Mouse (Mus musculus): ENCODE data around the gene Uqcr10. TPM values are rescaled to one million over a fixed set of nuclear protein-coding genes. Genes with fewer than 3 reads are reported as not detected.

Gene Uqcr10
- polyA plus RNA-seq, 1 experiment from 2014 or later: 783 TPM

DNA sequence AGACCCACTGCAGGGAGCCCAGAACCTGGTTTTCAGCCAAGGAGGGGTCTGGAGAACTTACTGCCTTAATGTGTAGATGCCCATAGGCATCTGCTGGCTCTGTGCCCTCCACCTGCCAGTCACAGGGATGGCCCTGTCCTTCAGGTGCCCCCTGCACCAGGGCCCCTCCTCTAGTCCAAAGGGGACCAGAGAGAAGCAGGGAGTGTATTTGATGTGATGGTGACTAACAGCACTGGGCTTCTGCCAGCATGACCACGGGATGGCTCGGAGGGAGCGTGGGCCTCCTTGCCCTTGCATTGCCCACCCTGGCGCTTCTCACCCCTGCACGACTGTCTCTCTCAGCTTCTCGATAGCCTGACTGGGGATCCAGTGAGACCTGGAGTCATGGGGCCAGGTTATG is 40.5 kb upstream of the Uqcr10 start:
- Histone ChIP-seq H3K27me3 (replicated peaks; ENCODE audit: insufficient read depth, low read length) (peaks cover 56% of the 10 kb centered on the region), H3K4me2 (replicated peaks; ENCODE audit: low read depth, low read length) (no peak overlapping the region), H3K9ac (replicated peaks; ENCODE audit: low read depth) (no peak overlapping the region), H3K9me3 (ENCODE audit: low read length) (no peaks in the 10 kb centered on the region), H3K27ac (ENCODE audit: low read length) (no peak overlapping the region), H3K36me3 (ENCODE audit: insufficient read depth, low read length) (no peaks in the 10 kb centered on the region), H3K4me3 (ENCODE audit: low read depth, low read length) (no peak overlapping the region), H3K4me1 (ENCODE audit: insufficient read depth, low read depth, low read length) (no peaks in the 10 kb centered on the region)
- TF ChIP-seq CTCF (IDR thresholded peaks at IDR 0.05) (no peak), EP300 (IDR thresholded peaks at IDR 0.05) (no peak)
- DNase-seq (ENCODE audit: low spot score) (no peak), ATAC-seq (no peak)
- WGBS: 52% methylated on average over 6 of the region's 6 CpGs

DNA sequence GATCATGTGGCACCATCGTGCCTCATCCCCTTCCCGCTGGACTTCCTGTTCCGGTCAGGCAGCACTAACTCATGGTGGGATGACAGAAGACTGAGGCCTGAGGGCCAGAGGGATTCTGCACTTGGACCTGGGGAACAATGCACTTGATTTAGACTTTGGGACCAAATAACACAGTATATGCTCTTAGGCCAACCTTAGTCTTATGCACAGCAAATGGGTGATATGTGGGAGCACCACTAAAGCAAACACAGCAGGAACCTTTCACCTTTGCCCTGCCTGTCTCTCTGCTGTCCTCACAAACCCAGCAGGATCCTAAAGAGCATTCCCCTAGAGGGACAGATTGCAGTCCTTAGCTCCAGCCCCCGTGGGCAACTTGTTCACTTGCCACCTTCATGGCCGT is 36.6 kb upstream of the Uqcr10 start:
- WGBS: 48% methylated on average over 5 of the region's 5 CpGs
- Histone ChIP-seq H3K27me3 (replicated peaks; ENCODE audit: insufficient read depth, low read length) (peaks cover 19% of the 10 kb centered on the region), H3K4me2 (replicated peaks; ENCODE audit: low read depth, low read length) (no peak overlapping the region)

DNA sequence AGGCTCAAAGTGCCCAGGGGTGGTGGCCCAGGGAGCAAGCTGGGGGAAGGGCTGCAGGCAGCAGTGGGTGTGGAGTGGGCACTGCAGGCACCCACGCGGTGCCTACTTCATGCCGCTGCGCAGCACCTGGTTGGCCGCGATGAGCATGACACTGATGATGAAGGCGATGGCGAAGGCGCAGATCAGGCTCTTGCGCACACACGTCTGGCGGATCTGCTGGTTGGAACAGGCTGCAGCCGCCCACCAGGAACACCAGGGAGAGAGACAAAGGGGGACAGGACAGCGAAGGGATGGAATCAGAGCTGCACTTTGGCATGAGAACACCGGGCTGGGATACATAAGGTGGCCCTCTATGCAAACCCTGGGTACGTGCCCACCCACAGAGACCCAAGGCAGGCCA is 34.6 kb upstream of the Uqcr10 start:
- Histone ChIP-seq H3K4me2 (replicated peaks; ENCODE audit: low read depth, low read length) (no peak overlapping the region), H3K9ac (replicated peaks; ENCODE audit: low read depth) (no peak overlapping the region), H3K27ac (ENCODE audit: low read length) (no peak overlapping the region), H3K4me3 (ENCODE audit: low read depth, low read length) (no peak overlapping the region), H3K4me1 (ENCODE audit: insufficient read depth, low read depth, low read length) (no peaks in the 10 kb centered on the region), H3K9me3 (ENCODE audit: low read length) (no peaks in the 10 kb centered on the region), H3K36me3 (ENCODE audit: insufficient read depth, low read length) (no peaks in the 10 kb centered on the region), H3K27me3 (replicated peaks; ENCODE audit: insufficient read depth, low read length) (no peaks in the 10 kb centered on the region)
- TF ChIP-seq EP300 (IDR thresholded peaks at IDR 0.05): no peak
- no peak for TF ChIP-seq CTCF (IDR thresholded peaks at IDR 0.05)
- DNase-seq (ENCODE audit: low spot score) (no peak), ATAC-seq (no peak)
- WGBS: 95% methylated on average over 16 of the region's 16 CpGs

More for the DNA sequence above, 36.6 kb upstream of the Uqcr10 start:
- no peak for DNase-seq (ENCODE audit: low spot score)
- no peaks in the 10 kb centered on the region for H3K36me3 ChIP-seq (ENCODE audit: insufficient read depth, low read length)
- H3K4me1 ChIP-seq (ENCODE audit: insufficient read depth, low read depth, low read length): no peaks in the 10 kb centered on the region
- H3K4me3 ChIP-seq (ENCODE audit: low read depth, low read length): no peak overlapping the region
- no peak overlapping the region for H3K9ac ChIP-seq (replicated peaks; ENCODE audit: low read depth)
- H3K9me3 ChIP-seq (ENCODE audit: low read length): no peaks in the 10 kb centered on the region
- no peak overlapping the region for H3K27ac ChIP-seq (ENCODE audit: low read length)
- no peak for ATAC-seq
- TF ChIP-seq CTCF (IDR thresholded peaks at IDR 0.05): no peak
- no peak for TF ChIP-seq EP300 (IDR thresholded peaks at IDR 0.05)

DNA sequence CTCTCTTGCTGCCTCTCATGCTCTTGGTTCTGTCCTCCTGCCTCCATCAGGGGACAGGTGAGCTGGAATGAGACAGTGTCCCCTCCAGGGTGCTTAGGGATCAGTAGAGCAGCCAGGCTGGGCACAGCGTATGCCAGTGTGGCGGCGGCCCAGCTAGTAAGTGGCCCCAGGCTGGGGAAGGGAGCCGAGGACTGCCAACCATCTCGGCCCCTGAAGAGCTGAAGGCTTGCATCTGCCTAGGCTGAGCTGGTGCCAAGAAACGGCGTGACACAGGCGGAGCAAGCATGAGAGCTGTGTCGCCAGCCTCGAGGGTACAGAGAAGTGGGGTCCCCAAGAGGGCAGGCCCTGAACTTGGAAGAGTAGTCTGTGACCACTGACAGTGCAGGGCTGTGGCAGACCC is 33.5 kb upstream of the Uqcr10 start:
- TF ChIP-seq CTCF (IDR thresholded peaks at IDR 0.05) (no peak), EP300 (IDR thresholded peaks at IDR 0.05) (no peak)
- Histone ChIP-seq H3K9me3 (ENCODE audit: low read length) (no peaks in the 10 kb centered on the region), H3K27me3 (replicated peaks; ENCODE audit: insufficient read depth, low read length) (no peaks in the 10 kb centered on the region), H3K9ac (replicated peaks; ENCODE audit: low read depth) (no peak overlapping the region), H3K4me1 (ENCODE audit: insufficient read depth, low read depth, low read length) (no peaks in the 10 kb centered on the region), H3K36me3 (ENCODE audit: insufficient read depth, low read length) (no peaks in the 10 kb centered on the region), H3K27ac (ENCODE audit: low read length) (no peak overlapping the region), H3K4me3 (ENCODE audit: low read depth, low read length) (no peak overlapping the region), H3K4me2 (replicated peaks; ENCODE audit: low read depth, low read length) (no peak overlapping the region)
- no peak for DNase-seq (ENCODE audit: low spot score)
- WGBS: 79% methylated on average over 10 of the region's 10 CpGs
- ATAC-seq: no peak

DNA sequence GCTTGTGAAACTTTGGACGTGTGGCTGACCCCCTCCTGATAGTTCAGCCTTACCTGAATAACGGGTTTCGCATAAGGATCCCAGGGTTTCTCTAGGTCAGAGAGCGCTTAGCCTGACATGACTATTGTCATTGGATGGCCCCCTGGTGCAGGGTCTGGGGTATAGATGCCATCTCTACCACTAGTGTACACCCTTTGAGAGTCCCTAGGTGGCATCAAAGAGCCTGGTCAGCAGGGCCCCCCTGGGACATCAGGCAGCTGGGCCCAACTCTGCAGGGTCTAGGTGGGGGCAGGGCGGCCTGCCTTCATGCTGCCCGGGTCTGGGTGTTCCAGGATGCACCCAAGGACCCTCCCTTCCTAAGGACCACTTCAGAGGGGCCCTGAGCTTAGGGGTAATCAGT is 32.2 kb upstream of the Uqcr10 start:
- no peaks in the 10 kb centered on the region for H3K4me1 ChIP-seq (ENCODE audit: insufficient read depth, low read depth, low read length)
- H3K4me3 ChIP-seq (ENCODE audit: low read depth, low read length): no peak overlapping the region
- H3K27me3 ChIP-seq (replicated peaks; ENCODE audit: insufficient read depth, low read length): no peaks in the 10 kb centered on the region
- WGBS: 61% methylated on average over 6 of the region's 6 CpGs
- DNase-seq (ENCODE audit: low spot score): no peak
- no peaks in the 10 kb centered on the region; the same call in 1 of the 2 replicates for H3K36me3 ChIP-seq (ENCODE audit: insufficient read depth, low read length)
- no peak overlapping the region for H3K9ac ChIP-seq (replicated peaks; ENCODE audit: low read depth)
- no peak for ATAC-seq
- no peak for TF ChIP-seq EP300 (IDR thresholded peaks at IDR 0.05)
- peak; percentile 26 for TF ChIP-seq CTCF (IDR thresholded peaks at IDR 0.05)
- no peaks in the 10 kb centered on the region for H3K9me3 ChIP-seq (ENCODE audit: low read length)
- no peak overlapping the region for H3K4me2 ChIP-seq (replicated peaks; ENCODE audit: low read depth, low read length)
- no peak overlapping the region for H3K27ac ChIP-seq (ENCODE audit: low read length)

DNA sequence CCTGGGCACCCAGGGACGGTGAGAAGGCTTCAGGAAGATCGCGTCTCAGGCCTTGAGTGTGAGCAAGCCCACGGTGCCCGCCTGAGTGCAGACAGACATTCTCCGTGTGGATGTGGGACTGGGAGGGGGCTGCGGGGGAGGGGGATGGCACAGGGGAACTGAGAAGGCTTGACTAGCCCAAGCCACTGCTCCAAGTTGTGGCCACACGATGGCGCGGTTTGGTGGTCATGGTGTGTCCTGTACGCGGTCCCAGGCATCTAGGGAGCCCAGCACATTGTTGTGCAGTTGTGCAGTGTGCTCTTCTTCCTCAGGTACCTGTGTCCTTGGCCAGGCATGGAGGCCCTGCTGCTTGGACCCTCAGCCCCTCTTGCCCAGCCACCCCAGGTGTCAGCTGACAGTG is 30.0 kb upstream of the Uqcr10 start:
- H3K4me1 ChIP-seq (ENCODE audit: insufficient read depth, low read depth, low read length): no peaks in the 10 kb centered on the region; the same call in 1 of the 2 replicates
- TF ChIP-seq CTCF (IDR thresholded peaks at IDR 0.05): peak; percentile 30; the same call in 1 of the 2 replicates
- no peak for TF ChIP-seq EP300 (IDR thresholded peaks at IDR 0.05)
- WGBS: 35% methylated on average over 12 of the region's 12 CpGs
- no peak overlapping the region for H3K9ac ChIP-seq (replicated peaks; ENCODE audit: low read depth)
- H3K9me3 ChIP-seq (ENCODE audit: low read length): no peaks in the 10 kb centered on the region
- no peak overlapping the region for H3K4me3 ChIP-seq (ENCODE audit: low read depth, low read length)
- H3K27ac ChIP-seq (ENCODE audit: low read length): no peak overlapping the region
- H3K27me3 ChIP-seq (replicated peaks; ENCODE audit: insufficient read depth, low read length): no peaks in the 10 kb centered on the region
- H3K36me3 ChIP-seq (ENCODE audit: insufficient read depth, low read length): no peaks in the 10 kb centered on the region; the same call in 1 of the 2 replicates
- no peak overlapping the region for H3K4me2 ChIP-seq (replicated peaks; ENCODE audit: low read depth, low read length)
- ATAC-seq: no peak
- no peak for DNase-seq (ENCODE audit: low spot score)

DNA sequence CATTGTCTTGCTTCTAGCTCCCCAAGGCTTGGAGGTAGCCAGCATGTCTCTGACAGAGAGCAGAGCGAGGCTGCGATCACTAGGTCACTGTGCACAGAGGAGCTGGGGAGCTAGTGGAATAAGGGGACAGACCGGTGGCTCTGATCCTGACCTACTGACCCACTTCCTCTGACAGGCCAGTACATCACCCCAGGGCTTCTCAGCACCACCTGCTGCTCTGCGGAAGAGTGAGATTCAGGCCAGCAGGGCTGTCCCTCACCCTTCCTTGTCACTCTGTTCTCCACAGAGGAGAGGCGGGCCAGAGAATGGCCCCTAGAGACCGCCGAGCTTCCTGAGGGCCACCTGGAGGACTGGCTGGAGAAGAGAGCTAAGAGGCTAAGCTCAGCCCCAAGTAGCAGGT is 27.6 kb upstream of the Uqcr10 start:
- no peak overlapping the region for H3K4me3 ChIP-seq (ENCODE audit: low read depth, low read length)
- WGBS: 78% methylated on average over 6 of the region's 7 CpGs
- H3K9ac ChIP-seq (replicated peaks; ENCODE audit: low read depth): no peak overlapping the region
- no peaks in the 10 kb centered on the region for H3K9me3 ChIP-seq (ENCODE audit: low read length)
- ATAC-seq: no peak
- no peak overlapping the region for H3K4me2 ChIP-seq (replicated peaks; ENCODE audit: low read depth, low read length)
- DNase-seq (ENCODE audit: low spot score): no peak
- no peaks in the 10 kb centered on the region for H3K27me3 ChIP-seq (replicated peaks; ENCODE audit: insufficient read depth, low read length)
- no peaks in the 10 kb centered on the region; the same call in 1 of the 2 replicates for H3K4me1 ChIP-seq (ENCODE audit: insufficient read depth, low read depth, low read length)
- no peaks in the 10 kb centered on the region; the same call in 1 of the 2 replicates for H3K36me3 ChIP-seq (ENCODE audit: insufficient read depth, low read length)
- TF ChIP-seq CTCF (IDR thresholded peaks at IDR 0.05) (no peak), EP300 (IDR thresholded peaks at IDR 0.05) (no peak)
- no peak overlapping the region for H3K27ac ChIP-seq (ENCODE audit: low read length)
